Mouse (Mus musculus): ENCODE results near the gene Exoc5. TPM values are rescaled to one million over a fixed set of nuclear protein-coding genes. Genes with fewer than 3 reads are reported as not detected.
A peak's percentile ranks its signal among the peaks of the same experiment; 100 is the strongest.

The Exoc5 gene
- polyA plus RNA-seq, 1 experiment = 34.1 TPM

- DNase-seq (ENCODE audit: extremely low spot score in 1 of 2, low spot score in 1 of 2) = no peak
These were observed 57.9 kb downstream of the Exoc5 start for GRCm38 (mm10) chr14:49008399-49009189.

GRCm38 (mm10) chr14:49007979-49008378 is 58.5 kb downstream of the Exoc5 start:
- peak in 1 of 2 experiments; percentile 23 for DNase-seq (ENCODE audit: extremely low spot score in 1 of 2, low spot score in 1 of 2)

DNA sequence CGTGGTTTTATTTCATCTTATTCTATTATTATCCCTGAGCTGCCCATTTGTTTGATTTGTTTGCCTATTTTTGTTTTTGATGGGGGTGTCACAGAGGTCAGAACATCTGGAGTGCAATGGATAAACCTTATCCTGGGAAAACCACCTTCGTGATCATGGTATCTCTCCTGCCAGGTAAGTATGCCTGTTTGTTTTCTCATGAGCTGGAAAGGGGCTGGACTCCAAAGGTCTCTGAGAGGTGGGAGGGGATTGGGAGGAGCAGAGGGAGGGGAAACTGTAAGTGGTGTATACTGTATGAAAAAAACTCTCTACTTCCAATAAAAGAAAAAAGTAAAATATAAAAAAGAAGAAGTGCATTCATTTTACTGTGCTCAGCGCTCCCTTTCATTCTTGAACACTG is 64.8 kb downstream of the Exoc5 start:
- DNase-seq (ENCODE audit: extremely low spot score in 1 of 2, low spot score in 1 of 2) = no peak

- no peak for DNase-seq (ENCODE audit: extremely low spot score in 1 of 2, low spot score in 1 of 2)
These were observed 67.7 kb downstream of the Exoc5 start for GRCm38 (mm10) chr14:48998795-48999194.

DNA sequence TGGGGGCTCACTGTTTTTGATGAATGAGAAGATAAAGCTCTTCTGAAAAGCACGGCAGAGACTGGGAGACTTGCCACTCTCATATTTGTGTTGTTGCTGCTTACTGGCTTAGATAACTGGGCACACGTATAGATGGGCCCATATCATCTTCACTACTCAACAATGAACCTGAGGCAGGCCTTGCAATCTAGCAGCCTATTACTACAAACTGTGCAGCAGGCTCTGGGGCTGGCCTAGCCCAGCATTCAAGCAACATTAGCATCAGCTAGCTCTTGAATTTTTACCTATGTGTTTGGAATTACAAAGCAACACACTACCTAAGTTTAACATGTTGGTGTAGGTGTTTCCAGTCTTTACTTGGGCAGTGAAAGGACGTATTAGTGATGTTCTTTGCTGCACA is 72.6 kb downstream of the Exoc5 start:
- DNase-seq (ENCODE audit: extremely low spot score in 1 of 2, low spot score in 1 of 2) = no peak

DNA sequence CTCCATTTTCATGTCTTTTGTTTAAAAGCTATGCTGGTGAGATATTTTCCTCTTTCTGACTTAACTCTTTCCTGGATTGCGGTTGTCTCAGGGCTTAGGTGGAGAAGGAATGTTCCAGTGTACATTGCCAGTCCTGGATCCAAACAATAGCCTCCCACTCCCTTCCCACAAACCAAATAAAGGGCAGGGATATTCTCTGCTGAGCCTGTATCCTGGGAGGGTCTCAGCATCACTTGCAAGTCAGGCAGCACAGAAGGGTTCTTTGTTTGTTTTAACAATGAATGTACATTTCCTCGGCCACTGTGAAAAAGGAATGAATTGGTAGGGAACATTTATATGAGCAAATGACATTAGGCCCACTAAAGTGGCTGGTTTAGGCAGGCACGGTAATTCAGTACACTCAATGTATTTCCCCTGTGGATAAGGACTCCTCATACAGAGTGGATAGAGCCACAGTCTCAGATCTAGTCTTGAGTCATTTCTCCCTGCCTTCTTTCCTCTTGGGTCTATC is 74.3 kb downstream of the Exoc5 start:
- no peak for DNase-seq (ENCODE audit: extremely low spot score in 1 of 2, low spot score in 1 of 2)

GRCm38 (mm10) chr14:48991144-48991522 is 75.3 kb downstream of the Exoc5 start:
- DNase-seq (ENCODE audit: extremely low spot score in 1 of 2, low spot score in 1 of 2) = no peak

DNA sequence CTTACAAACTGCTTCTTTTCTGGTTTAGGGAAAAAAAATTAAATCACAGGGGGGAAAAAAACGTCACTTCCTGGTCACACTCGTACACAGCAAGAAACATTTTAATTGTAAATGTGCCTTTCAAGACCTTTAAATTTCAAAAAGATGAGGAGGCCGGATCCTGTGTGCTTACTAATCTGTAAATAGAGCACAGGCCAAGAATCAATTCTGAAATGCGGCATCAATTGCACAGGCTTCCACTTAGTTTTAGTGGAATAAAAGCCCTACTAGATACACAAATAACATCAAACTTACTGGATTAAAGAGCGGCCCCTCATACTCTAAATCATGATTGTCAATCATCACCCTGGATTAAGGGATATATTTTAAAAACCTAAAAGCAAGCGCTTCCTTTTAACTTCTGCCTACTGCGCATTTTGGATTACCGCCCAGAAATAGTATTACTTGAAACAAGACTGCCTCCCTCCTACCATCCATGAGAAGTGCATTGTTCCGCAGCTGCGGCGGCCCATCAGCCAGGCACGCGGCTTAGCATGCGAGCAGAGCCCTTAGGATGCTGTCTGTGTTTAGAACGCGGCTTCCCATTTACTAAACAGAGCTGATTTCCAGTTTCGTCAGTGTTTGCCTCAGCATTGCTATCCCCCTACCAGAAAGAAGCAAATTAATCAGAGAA is 75.8 kb downstream of the Exoc5 start:
- peak; percentile 48 to 83 for DNase-seq (ENCODE audit: extremely low spot score in 1 of 2, low spot score in 1 of 2)

- DNase-seq (ENCODE audit: extremely low spot score in 1 of 2, low spot score in 1 of 2) = no peak
These were observed 76.6 kb downstream of the Exoc5 start for GRCm38 (mm10) chr14:48989831-48990230.

DNA sequence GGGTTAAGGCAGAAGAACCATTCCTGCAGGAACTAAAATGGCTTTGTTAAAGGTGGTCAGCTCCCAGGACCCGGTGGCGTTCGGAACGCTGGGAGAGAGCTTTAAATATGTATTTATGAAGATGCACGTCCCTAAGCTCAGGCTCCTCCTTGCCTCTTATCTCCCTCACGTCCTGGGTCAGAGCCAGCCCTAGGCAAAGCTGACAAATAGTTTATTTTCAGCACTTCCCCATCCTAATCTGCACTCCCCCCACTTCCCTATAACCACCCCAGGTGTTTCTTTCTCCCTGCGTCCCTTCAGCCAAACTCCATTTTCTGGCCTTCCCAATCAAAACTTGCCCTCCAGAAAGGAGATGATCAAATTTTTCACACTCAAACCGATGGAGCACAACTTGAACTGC is 80.2 kb downstream of the Exoc5 start:
- DNase-seq (ENCODE audit: extremely low spot score in 1 of 2, low spot score in 1 of 2) = no peak

DNA sequence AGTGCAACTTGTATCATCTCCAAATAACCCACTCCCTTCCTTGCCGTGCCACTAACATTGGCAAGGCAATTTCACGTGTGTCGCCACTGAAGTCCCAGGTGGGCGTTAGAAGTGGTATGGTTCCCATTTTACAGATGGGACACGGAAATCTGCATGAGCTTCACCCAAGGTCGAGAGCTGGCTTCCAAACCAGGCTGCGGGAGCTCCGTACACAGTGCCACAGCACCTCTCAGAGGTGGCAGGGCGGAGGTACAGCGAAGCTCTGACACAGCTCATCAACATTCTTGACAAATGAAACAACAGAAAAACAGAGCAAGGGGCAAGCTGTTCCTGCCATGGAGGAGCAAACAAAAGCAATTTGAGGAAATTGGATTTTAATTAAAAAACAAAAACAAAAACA is 80.8 kb downstream of the Exoc5 start:
- peak in 1 of 2 experiments; percentile 60 for DNase-seq (ENCODE audit: extremely low spot score in 1 of 2, low spot score in 1 of 2)

DNA sequence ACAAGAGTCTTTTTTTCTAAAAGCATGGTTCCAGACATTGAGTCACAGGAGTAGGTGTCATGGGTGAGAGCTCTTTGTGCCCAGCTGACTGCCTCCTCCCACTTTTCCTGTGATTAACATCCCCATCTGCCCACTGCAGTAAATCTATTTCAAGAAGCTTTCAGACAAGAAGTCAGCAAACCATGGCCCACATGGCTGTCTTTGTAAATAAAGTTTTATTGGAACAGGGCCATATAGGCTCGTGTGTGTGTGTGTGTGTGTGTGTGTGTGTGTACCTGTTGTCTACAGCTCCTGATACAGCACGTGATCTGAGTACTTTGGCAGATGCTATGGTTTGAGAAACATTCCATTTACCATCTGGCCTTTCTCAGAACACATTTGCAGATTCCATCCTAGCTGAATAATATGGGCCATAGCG is 87.5 kb downstream of the Exoc5 start:
- DNase-seq (ENCODE audit: extremely low spot score in 1 of 2, low spot score in 1 of 2) = peak; percentile 37 to 64

- no peak for DNase-seq (ENCODE audit: extremely low spot score in 1 of 2, low spot score in 1 of 2)
These were observed 94.9 kb downstream of the Exoc5 start for GRCm38 (mm10) chr14:48971546-48971945.

DNA sequence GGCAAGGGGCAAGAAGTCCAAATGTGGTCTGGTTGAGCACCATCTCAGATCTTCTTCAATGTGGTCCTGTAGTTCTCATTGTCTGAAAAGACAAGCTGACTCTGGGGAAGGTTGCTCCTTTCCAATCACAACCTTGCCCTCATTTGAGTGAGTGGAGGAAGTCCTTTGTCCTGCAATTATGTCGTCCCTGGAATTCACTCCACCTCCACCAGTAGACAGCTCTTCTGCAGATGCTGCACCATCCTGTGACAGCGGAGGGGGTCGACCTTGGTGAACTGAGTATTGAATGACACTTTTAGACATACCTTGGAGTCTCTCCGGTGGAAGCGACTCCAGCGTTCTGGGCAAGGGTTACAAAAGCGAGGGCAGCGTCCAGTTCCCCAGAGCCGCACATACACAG is 97.8 kb downstream of the Exoc5 start:
- DNase-seq (ENCODE audit: extremely low spot score in 1 of 2, low spot score in 1 of 2) = no peak

Other genes with a start within 250 kb of the Exoc5 start
- 17.4 and 18.4 TPM in 2 replicates for gene Ap5m1, start 556 bp downstream of the Exoc5 start, polyA plus RNA-seq (2012; rRNA removed)
- 22.5 and 24.2 TPM in 2 replicates for gene Naa30, start 105.6 kb upstream of the Exoc5 start, polyA plus RNA-seq (2012; rRNA removed)
- gene ccdc198, start 178.8 kb upstream of the Exoc5 start, polyA plus RNA-seq (2012; rRNA removed) = 0.12 TPM in 1 of 2 replicates, not detected in the other

All from frontal cortex, adult 2 months (tissue).